In the genomic region with DNA sequence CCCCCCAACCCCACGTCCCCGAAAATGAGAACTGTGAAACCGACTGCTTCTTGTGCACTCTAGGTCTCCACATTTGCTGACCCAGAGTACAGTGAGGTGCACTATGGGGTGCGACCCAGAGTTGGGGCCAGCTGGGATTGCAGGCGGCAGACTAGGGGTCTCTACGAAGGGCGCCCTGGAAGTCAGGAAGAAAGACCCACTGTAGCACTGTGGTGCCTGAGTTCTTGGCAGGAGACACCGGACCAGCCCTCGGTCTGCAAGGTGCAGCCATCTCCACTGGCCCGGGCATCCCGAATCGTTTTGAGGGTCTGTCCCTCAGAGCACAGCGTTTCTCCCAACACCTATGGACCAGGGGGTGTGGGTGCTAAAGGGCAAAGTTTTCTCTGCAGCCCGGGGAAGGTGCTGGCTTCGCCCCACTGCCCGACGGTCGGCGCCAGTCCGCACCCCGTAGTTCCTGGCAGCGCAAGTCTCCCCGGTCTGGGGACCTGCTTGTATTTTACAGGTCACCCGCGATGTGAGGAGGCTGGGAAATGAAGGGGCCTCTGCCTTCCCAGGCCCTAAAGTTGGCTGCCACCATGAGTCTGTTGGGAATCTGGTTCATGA, we compare ENCODE assay signal across 8 mouse cellular contexts. TPM values are rescaled to one million over a fixed set of nuclear protein-coding genes. Genes with fewer than 3 reads are reported as not detected.
DNase-seq lines count a peak whose midpoint lies in the region; ATAC-seq and TF ChIP-seq lines count a peak whose summit lies in the region.

No protein-coding gene starts in this region.

- TF ChIP-seq POLR2A in heart, adult 2 months (IDR thresholded peaks at IDR 0.05; ENCODE audit: insufficient read depth, low read depth, low read length) = no peak

- H3K4me2 ChIP-seq in hindbrain, embryonic 15.5 days = peak overlapping the region; percentile 54

- peaks cover 10% of the 10 kb centered on the region for H3K27me3 ChIP-seq in heart, adult 2 months (ENCODE audit: control insufficient read depth, insufficient read depth, low read length)
- H3K27me3 ChIP-seq in hindbrain, embryonic 15.5 days = peaks cover 71% of the 10 kb centered on the region
- H3K27me3 ChIP-seq in midbrain, embryonic 10.5 days (ENCODE audit: low read depth, poor library complexity, severe bottlenecking) = peaks cover 96% of the 10 kb centered on the region

- H3K9me3 ChIP-seq in hindbrain, embryonic 15.5 days = no peaks in the 10 kb centered on the region
- no peaks in the 10 kb centered on the region for H3K9me3 ChIP-seq in midbrain, embryonic 10.5 days (replicated peaks)

- DNase-seq in heart, adult 2 months = no peak
- DNase-seq in heart, postnatal 4 days = no peak
- peak; percentile 12 for DNase-seq in ZHBTc4 (ENCODE audit: low read depth, low spot score)
- peak; percentile 36 for DNase-seq in midbrain, embryonic 10.5 days (ENCODE audit: low spot score)
- DNase-seq in urinary bladder, postnatal 25 days (ENCODE audit: low spot score) = no peak
- DNase-seq in thymus, postnatal 36 days = no peak
- no peak for DNase-seq in spleen, postnatal 4 days (ENCODE audit: low spot score in 2 of 2)

- intact Hi-C loops in heart, adult 2 months (cut with DNase I) = loop anchor here (1.0 to 10.0 kb wide), 7 partner anchors 154 to 1003 kb away; a partner anchor contains a TSS

- H3K4me3 ChIP-seq in heart, adult 2 months = peak overlapping the region; percentile 45
- H3K4me3 ChIP-seq in hindbrain, embryonic 15.5 days = peak overlapping the region; percentile 29
- H3K4me3 ChIP-seq in midbrain, embryonic 10.5 days = peak overlapping the region; percentile 53

- H3K79me2 ChIP-seq in heart, adult 2 months (replicated peaks; ENCODE audit: control insufficient read depth, insufficient read depth, low read length) = no peaks in the 10 kb centered on the region

- no peak overlapping the region for H3K9ac ChIP-seq in heart, adult 2 months (ENCODE audit: low read depth, low read length)
- H3K9ac ChIP-seq in hindbrain, embryonic 15.5 days = no peak overlapping the region

- 11% methylated on average over 25 of the region's 25 CpGs for WGBS in heart, adult 2 months
- WGBS in hindbrain, embryonic 15.5 days = 4% methylated on average over 25 of the region's 25 CpGs
- WGBS in midbrain, embryonic 10.5 days = 3% methylated on average over 25 of the region's 25 CpGs

- no peak overlapping the region for H3K27ac ChIP-seq in heart, adult 2 months
- H3K27ac ChIP-seq in hindbrain, embryonic 15.5 days (replicated peaks) = no peak overlapping the region
- no peak overlapping the region for H3K27ac ChIP-seq in midbrain, embryonic 10.5 days (replicated peaks)

- TF ChIP-seq EP300 in heart, adult 2 months (IDR thresholded peaks at IDR 0.05; ENCODE audit: insufficient read depth, low read depth, low read length) = no peak

- H3K4me1 ChIP-seq in heart, adult 2 months (ENCODE audit: control insufficient read depth, insufficient read depth, low read length) = peaks cover 2% of the 10 kb centered on the region; the same call in 1 of the 2 replicates
- H3K4me1 ChIP-seq in hindbrain, embryonic 15.5 days (replicated peaks) = peaks cover 29% of the 10 kb centered on the region
- H3K4me1 ChIP-seq in midbrain, embryonic 10.5 days = peaks cover 38% of the 10 kb centered on the region

- H3K36me3 ChIP-seq in heart, adult 2 months (ENCODE audit: control insufficient read depth, insufficient read depth, low read length) = no peaks in the 10 kb centered on the region
- H3K36me3 ChIP-seq in hindbrain, embryonic 15.5 days = no peaks in the 10 kb centered on the region
- no peaks in the 10 kb centered on the region for H3K36me3 ChIP-seq in midbrain, embryonic 10.5 days

- no peak for TF ChIP-seq CTCF in heart, adult 2 months (IDR thresholded peaks at IDR 0.05)

- ATAC-seq in hindbrain, embryonic 15.5 days (ENCODE audit: low FRiP score, low read depth) = 0 out of 2 replicates have a peak, but pooled peaks have one; percentile 2

RNA-seq across cellular contexts. Expression of a gene that starts 4.6 kb away (rescaled TPM):
- 1 to 10 TPM; 3.8 to 5.8 TPM for total RNA-seq in heart, adult 2 months (2021)
- 1.8 and 2.2 TPM in 2 replicates for polyA plus RNA-seq in heart, adult 2 months (2012; rRNA removed)
- total RNA-seq in heart, postnatal 4 days (2021) = 10 to 100 TPM in 1 of 2 experiments, 1 to 10 TPM in 1; 8.7 to 10.1 TPM
- 1.4 and 2.0 TPM in 2 replicates for polyA plus RNA-seq in hindbrain, embryonic 15.5 days (2015; fragmentation: Nextera tagmentation; extraction: Ambion mirVana)
- 2.1 and 2.2 TPM in 2 replicates for polyA plus RNA-seq in midbrain, embryonic 10.5 days (2016; fragmentation: Nextera tagmentation; extraction: Ambion mirVana)

Comparison
In these comparisons a context has a peak if more than half of its experiments do, and no peak if none do; other contexts are left out.
1. DNase-seq: peak in ZHBTc4 (single experiment) and midbrain, embryonic 10.5 days (single experiment); none in heart, adult 2 months (0 of 2), heart, postnatal 4 days (single experiment), urinary bladder, postnatal 25 days (single experiment), thymus, postnatal 36 days (0 of 2) and spleen, postnatal 4 days (0 of 2).
2. Peak in every context shown above with its lines, with median percentiles within 50 percentile points of each other: H3K4me3 ChIP-seq.